Mouse (Mus musculus) liver, embryonic 14.5 days (tissue): ENCODE measurements at regions not wholly inside any gene's neighbourhood (a gene's known extent, or its start where the extent isn't known, plus 50 kb on each side); places are given as distances from the start of the nearest gene placed in this dataset.

ENCODE experiments used
- ATAC-seq: fragments of 200-750 bp; cut with Nextera tagmentation; 2 replicates; pipeline ENCODE4 v1.8.0; 2017; ENCODE audit warnings: moderate number of reproducible peaks, mild to moderate bottlenecking, moderate library complexity; ENCODE audit not compliant: insufficient read depth
- DNase-seq, 3 experiments: peaks; one replicate each; pipeline ENCODE4 v3.0.0-alpha.2; 2012 to 2013; ENCODE audit warnings: low read depth in 3 of 3, low spot score in 3 of 3
- H3K27ac ChIP-seq: fragments of 300-500 bp; sonication (generic); 2 replicates; pipeline ENCODE4 v1.5.1; 2014; ENCODE audit warnings: moderate library complexity, mild to moderate bottlenecking, control low read depth, inconsistent platforms
- H3K27me3 ChIP-seq: fragments of 300-500 bp; sonication (generic); 2 replicates; pipeline ENCODE4 v1.6.1; 2014; ENCODE audit warnings: mild to moderate bottlenecking, low read length, moderate library complexity; ENCODE audit not compliant: control insufficient read depth, insufficient read depth
- H3K36me3 ChIP-seq: fragments of 300-500 bp; sonication (generic); replicated peaks from 2 replicates; pipeline ENCODE4 v1.6.1; 2014; ENCODE audit warnings: low read depth; ENCODE audit not compliant: control insufficient read depth, insufficient read depth
- H3K4me1 ChIP-seq, 2 experiments: fragments of 200-500 bp in 1 of 2; fragments of 300-500 bp in 1 of 2; sonication (generic) in 1 of 2; replicated peaks; 2 replicates each; pipeline ENCODE4 v1.6.1; 2012 to 2014; ENCODE audit warnings: antibody characterized with exemption in 1 of 2, inconsistent platforms in 1 of 2, low read length in 1 of 2; ENCODE audit not compliant: control insufficient read depth in 2 of 2, insufficient read depth in 2 of 2
- H3K4me2 ChIP-seq: fragments of 300-500 bp; sonication (generic); 2 replicates; pipeline ENCODE4 v1.6.1; 2014; ENCODE audit warnings: low read depth, mild to moderate bottlenecking, control low read depth, moderate library complexity
- H3K4me3 ChIP-seq, 2 experiments: fragments of 200-500 bp in 1 of 2; fragments of 300-500 bp in 1 of 2; sonication (generic) in 1 of 2; 2 replicates each; pipeline ENCODE4 v1.5.1; 2012 to 2014; ENCODE audit warnings: low read depth in 2 of 2, low read length in 2 of 2, mild to moderate bottlenecking in 2 of 2, control low read depth in 1 of 2, inconsistent platforms in 1 of 2, moderate library complexity in 1 of 2; ENCODE audit not compliant: insufficient read depth in 1 of 2
- H3K9ac ChIP-seq: fragments of 300-500 bp; sonication (generic); replicated peaks from 2 replicates; pipeline ENCODE4 v1.6.1; 2014; ENCODE audit warnings: mild to moderate bottlenecking, control low read depth, moderate library complexity
- H3K9me3 ChIP-seq: fragments of 300-500 bp; sonication (generic); 2 replicates; pipeline ENCODE4 v1.6.1; 2016; ENCODE audit warnings: low read length, mixed read lengths; ENCODE audit not compliant: control insufficient read depth
- CTCF ChIP-seq: IDR thresholded peaks from 2 replicates; pipeline ENCODE4 v1.5.1; 2016; ENCODE audit warnings: antibody characterized with exemption, low read depth, control low read depth
- EP300 ChIP-seq: IDR thresholded peaks from 2 replicates; pipeline ENCODE4 v1.6.1; 2016; ENCODE audit warnings: antibody characterized with exemption, low read depth
- WGBS: fragments of 180-500 bp; shearing (Covaris S2); extraction: QIAGEN DNeasy Blood & Tissue Kit; methylation state at CpG from one replicate; pipeline ENCODE4 v1.1.7; 2014; ENCODE audit not compliant: insufficient replicate concordance; 5-methylcytosine and 5-hydroxymethylcytosine counted together

DNA sequence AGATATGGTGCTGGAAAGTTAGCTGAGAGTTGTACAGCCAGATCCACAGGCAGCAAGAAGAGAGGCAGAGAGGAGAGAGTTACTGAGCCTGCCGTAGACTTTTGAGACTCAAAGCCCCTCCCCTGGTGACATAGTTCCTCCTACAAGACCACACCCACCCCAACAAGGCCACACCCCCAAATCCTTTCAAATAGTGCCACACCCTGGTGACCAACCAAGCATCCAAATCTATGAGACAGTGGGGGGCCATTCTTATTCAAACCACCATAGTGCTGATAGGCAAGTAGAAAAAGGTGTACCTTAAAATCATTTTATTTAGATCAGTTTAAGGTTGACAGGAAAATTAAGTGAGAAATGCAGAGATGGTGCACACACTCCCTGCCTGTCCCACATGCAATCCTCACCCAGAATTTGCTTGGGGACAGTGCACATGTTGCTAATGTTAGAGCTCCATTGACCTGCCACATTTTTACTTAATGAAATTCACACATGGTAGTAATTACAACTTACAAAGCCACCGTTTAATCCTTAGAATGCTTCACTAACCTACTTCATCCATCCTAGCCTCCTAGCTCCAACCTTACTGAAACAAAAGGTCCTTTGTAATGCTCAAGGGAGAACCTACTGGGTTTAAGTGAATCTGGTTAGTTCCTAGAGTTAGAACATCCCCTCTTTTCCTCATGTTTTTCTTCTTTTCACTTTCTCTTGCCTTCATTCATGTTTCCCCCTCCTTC lies 86.5 kb downstream of the Phlda1 start:
- WGBS: 71% methylated on average over 2 of the region's 2 CpGs
- no peaks in the 10 kb centered on the region for H3K9me3 ChIP-seq

DNA sequence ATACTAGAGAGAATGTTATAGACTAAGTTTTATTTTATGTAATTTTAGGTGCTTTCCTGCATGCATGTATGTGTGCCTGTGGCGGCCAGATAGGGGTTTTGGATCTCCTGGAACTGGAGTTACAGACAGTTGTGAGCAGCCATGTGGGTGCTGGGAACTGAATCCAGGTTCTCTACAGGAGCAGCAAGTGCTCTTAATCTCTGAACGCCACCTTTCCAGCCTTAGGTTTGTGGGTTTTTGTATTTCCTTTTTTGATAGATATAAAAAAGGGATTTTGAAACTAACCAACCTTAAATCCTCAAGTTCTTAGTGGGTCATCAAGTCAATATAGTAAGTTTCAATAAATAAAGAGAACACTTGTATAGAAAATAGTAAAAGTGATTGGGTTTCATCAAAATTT lies 87.2 kb downstream of the Phlda1 start:
- ATAC-seq: no peak
- no peak for TF ChIP-seq EP300
- TF ChIP-seq CTCF: no peak
- no peaks in the 10 kb centered on the region for H3K9me3 ChIP-seq
- H3K27ac ChIP-seq: no peak overlapping the region
- no peaks in the 10 kb centered on the region for H3K36me3 ChIP-seq
- H3K4me1 ChIP-seq: peaks cover 17 to 34% of the 10 kb centered on the region in 2 experiments
- 76% methylated on average over 2 of the region's 2 CpGs for WGBS
- H3K4me2 ChIP-seq: no peak overlapping the region
- H3K27me3 ChIP-seq: no peaks in the 10 kb centered on the region
- H3K4me3 ChIP-seq: no peak overlapping the region
- no peak overlapping the region for H3K9ac ChIP-seq
- no peak for DNase-seq

More for the DNA sequence above, 86.5 kb downstream of the Phlda1 start:
- H3K9ac ChIP-seq: no peak overlapping the region
- peaks cover 22 to 39% of the 10 kb centered on the region in 2 experiments for H3K4me1 ChIP-seq
- no peak overlapping the region for H3K4me3 ChIP-seq
- no peaks in the 10 kb centered on the region for H3K36me3 ChIP-seq
- ATAC-seq (no peak), DNase-seq (no peak)
- H3K27me3 ChIP-seq: no peaks in the 10 kb centered on the region
- no peak overlapping the region for H3K27ac ChIP-seq
- TF ChIP-seq EP300 (no peak), CTCF (no peak)
- no peak overlapping the region for H3K4me2 ChIP-seq

DNA sequence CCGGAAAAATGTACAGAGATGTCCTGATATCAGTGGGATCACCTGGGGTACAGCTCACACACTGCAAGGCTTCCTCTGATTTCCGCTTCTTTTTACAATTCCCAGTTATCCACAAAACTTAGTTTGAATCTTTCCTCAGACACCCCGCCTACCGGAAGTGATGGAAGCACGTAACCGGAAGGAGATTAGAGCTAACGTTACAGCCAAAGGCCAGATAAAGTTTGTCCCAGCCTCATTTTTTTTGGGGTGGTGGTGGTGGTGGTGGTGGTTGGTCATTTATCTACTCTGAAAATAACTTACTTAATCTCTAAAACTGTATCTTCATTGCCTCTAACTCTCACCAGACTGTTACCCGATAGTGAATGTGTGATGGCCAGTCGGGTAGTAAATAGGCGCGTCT lies 88.1 kb downstream of the Phlda1 start:
- H3K4me3 ChIP-seq: peak overlapping the region; percentile 23 to 64
- H3K9me3 ChIP-seq: no peaks in the 10 kb centered on the region
- TF ChIP-seq CTCF: no peak
- no peak for TF ChIP-seq EP300
- H3K4me2 ChIP-seq: peak overlapping the region; percentile 63; the same call in 1 of the 2 replicates
- no peak overlapping the region for H3K9ac ChIP-seq
- no peaks in the 10 kb centered on the region for H3K36me3 ChIP-seq
- no peak overlapping the region for H3K27ac ChIP-seq
- DNase-seq: no peak
- no peaks in the 10 kb centered on the region for H3K27me3 ChIP-seq
- peaks cover 17 to 33% of the 10 kb centered on the region in 2 experiments for H3K4me1 ChIP-seq
- 69% methylated on average over 11 of the region's 11 CpGs for WGBS
- ATAC-seq: no peak

DNA sequence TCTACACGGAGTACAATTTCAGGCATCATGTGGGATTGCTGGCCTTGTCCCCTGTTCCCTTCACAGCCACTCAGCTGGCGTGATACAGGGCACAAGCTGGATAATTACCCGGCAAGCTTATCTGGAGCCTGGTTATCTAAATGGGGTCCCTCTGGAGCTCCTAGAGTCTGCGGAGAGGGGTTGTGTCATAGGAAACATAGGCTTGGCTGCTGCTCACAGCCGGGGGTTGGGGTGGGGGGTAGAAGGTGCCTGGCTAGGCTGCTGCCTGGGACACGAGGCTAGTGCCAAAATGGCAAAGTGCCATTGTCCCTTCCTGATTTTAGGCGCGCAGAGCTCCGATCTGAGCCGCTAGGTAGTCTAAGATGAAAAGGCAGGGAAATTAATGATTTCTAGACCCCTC lies 88.6 kb downstream of the Phlda1 start:
- Histone ChIP-seq H3K9me3 (no peaks in the 10 kb centered on the region), H3K9ac (no peak overlapping the region), H3K4me1 (peaks cover 17 to 36% of the 10 kb centered on the region in 2 experiments), H3K27me3 (no peaks in the 10 kb centered on the region), H3K4me3 (peak overlapping the region; percentile 23 to 64), H3K4me2 (peak overlapping the region; percentile 63), H3K36me3 (no peaks in the 10 kb centered on the region), H3K27ac (no peak overlapping the region)
- ATAC-seq (no peak), DNase-seq (no peak)
- TF ChIP-seq EP300: no peak
- no peak for TF ChIP-seq CTCF
- 39% methylated on average over 10 of the region's 10 CpGs for WGBS

DNA sequence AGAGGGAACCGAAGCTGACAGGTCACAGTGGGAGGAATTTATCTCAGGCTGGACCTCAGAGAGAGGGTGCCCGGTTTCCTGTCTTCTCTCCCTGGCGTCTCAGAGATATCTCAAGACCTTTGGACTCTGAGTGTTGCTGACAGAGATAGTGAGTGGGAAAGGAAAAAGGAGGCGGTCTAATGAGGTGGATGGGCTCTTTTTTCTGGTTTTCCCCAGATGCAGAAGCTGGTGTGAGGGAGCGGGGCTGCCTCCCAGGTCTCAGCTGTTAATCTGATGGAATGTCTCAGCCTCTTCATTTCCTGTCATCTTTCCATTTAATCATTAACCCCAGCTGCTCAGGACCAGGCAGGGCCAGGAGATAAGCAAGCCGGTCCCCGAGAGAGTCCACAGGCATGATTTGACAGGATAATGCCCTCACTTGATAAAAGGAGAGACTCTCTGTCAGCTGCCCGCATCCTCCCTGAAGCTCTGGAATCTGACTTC lies 89.5 kb downstream of the Phlda1 start:
- DNase-seq (peak; percentile 63 to 68 (median 64)), ATAC-seq (peak; percentile 87)
- H3K4me2 ChIP-seq: peak overlapping the region; percentile 63
- TF ChIP-seq EP300 (peak; percentile 79), CTCF (no peak)
- peaks cover 17 to 44% of the 10 kb centered on the region in 2 experiments for H3K4me1 ChIP-seq
- H3K27me3 ChIP-seq: no peaks in the 10 kb centered on the region
- WGBS: 3% methylated on average over 8 of the region's 8 CpGs
- H3K27ac ChIP-seq: peak overlapping the region; percentile 28; the same call in 1 of the 2 replicates
- no peaks in the 10 kb centered on the region for H3K9me3 ChIP-seq
- H3K4me3 ChIP-seq: peak overlapping the region; percentile 16 to 42
- no peaks in the 10 kb centered on the region for H3K36me3 ChIP-seq
- H3K9ac ChIP-seq: 0 out of 2 replicates have a peak overlapping the region, but pooled peaks have one; percentile 11
